Mouse (Mus musculus) layer of hippocampus, postnatal 36 days (tissue): Measurements from ENCODE around the gene Sparcl1. TPM values are rescaled to one million over a fixed set of nuclear protein-coding genes. Genes with fewer than 3 reads are reported as not detected.

Experiments
- DNase-seq, 2 experiments: peaks; one replicate each; pipeline ENCODE4 v3.0.0; 2022
- total RNA-seq, 2 experiments: library from RNA; stranded (reverse); gene quantifications; 2 replicates each; pipeline ENCODE4 v1.2.3; 2021

Gene Sparcl1
- total RNA-seq, 2 experiments from 2014 or later: 1,408 to 1,415 TPM

- DNase-seq: peak; percentile 56 to 59
These were observed 3.2 kb downstream of the Sparcl1 start for GRCm38 (mm10) chr5:104110171-104110920.

- DNase-seq: no peak
These were observed 4.0 kb downstream of the Sparcl1 start for GRCm38 (mm10) chr5:104109516-104109915.

- DNase-seq: peak; percentile 45 to 59
These were observed 4.6 kb downstream of the Sparcl1 start for GRCm38 (mm10) chr5:104108879-104109369.

- no peak for DNase-seq
These were observed 5.2 kb downstream of the Sparcl1 start for GRCm38 (mm10) chr5:104108127-104108875.

GRCm38 (mm10) chr5:104104111-104104510, 9.4 kb downstream of the Sparcl1 start:
- no peak for DNase-seq

DNA sequence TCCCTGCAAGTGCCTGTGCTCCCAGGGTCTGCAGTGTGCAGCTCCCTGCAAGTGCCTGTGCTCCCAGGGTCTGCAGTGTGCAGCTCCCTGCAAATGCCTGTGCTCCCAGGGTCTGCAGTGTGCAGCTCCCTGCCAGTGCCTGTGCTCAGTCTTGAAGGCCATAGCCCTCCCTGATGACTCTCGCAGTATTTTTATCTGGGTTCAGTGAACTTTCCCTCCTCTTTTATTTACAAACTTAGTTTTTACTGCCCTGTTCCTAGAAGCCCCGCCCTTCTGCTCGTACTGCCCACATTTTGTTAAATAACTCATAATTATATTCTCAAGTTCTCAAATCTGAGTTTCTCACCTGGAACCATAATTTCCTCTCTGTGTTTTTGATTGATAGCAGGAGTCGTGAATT, 10.4 kb downstream of the Sparcl1 start:
- no peak for DNase-seq

GRCm38 (mm10) chr5:104101678-104102531, 11.6 kb downstream of the Sparcl1 start:
- no peak for DNase-seq

DNA sequence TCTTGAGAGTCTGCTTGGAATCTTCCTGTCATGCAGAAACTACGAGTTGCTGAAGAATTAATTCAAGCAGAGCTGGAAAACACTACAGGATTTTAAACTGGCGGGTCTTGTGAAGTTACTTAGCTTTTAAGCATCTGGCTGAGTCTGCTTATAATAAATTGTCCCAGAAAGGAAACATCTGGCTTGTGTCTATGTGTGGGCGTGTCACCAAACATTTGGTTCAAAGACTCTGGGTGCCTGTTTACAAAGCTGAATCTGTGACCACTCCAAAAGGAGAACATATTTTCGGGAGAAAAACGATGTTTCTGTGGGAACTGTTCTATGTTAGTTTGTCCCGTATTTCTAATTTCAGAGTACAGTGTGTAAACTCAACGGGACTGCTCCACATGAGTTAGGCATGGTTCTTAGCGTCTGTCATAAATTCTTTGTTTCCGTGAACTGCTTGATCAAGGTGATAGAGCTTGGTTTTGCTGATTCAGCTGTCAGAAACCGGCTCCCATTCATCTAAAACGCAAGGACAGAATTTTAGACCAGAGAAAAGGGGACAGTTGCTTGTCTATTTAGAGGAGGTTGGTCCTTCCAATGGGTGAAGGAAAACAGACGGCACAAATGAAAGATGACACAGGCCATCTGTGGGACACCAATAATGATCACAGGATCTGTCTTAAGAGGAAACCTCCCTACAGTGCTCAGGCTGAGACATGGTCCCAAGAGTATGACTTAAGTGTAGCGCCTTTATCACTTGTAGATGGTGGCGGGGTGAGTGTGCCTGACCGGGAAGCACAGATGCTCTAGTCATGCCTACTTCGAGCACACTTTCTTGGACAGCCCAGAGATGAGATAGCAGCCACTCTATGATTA, 17.2 kb downstream of the Sparcl1 start:
- no peak for DNase-seq

DNA sequence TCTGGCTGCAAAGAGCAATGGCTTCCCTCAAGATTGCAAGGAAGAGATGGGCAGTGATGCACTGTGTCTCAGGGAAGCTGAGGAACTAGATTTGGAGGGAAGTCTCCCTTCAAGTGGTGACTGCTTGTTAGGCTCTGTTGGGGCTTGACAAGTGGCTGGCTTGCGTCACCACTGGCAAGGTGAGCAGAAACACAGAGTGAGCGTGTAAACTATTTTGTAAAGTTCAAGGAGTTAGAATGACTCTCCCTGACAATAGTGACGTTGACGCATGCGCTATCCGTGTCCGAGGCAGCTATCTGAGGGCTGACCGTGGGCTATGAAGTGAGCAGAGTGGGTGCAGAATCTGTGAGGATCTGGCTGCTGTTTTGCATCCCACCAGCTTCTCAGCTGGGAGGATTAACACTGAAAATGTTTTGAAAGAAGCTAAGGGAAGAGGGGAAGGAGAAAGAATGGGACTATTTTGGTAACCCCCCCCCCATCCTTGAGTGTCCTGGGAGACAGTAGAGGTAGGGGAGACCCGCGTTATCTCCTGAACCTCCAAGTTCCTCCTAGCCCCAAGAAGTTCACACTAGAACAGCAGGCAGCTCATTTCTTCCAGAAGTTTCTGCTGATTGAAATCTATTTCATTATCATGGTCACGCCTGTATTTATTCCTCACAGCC, 18.0 kb downstream of the Sparcl1 start:
- no peak for DNase-seq

DNA sequence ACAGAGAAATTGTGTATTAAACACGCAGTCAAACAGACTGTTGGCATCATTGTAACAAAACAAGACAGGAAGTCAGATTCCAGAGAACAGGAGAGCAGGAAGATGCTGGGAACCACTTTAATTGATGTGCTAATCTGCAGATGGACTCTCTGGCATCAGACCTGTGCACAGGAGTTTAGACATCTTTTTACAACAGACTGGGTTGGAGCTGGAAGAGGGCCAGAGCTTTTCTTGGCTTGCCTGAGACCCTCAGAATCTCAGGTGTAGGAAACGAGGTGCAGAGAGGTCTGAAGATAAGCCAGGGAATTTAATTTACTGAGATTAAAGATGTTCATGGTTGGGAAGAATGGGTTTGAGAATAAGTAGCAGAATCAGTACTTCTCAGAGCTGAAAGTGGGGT, 23.8 kb downstream of the Sparcl1 start:
- DNase-seq: no peak

GRCm38 (mm10) chr5:104085366-104085765, 28.2 kb downstream of the Sparcl1 start:
- no peak for DNase-seq

DNA sequence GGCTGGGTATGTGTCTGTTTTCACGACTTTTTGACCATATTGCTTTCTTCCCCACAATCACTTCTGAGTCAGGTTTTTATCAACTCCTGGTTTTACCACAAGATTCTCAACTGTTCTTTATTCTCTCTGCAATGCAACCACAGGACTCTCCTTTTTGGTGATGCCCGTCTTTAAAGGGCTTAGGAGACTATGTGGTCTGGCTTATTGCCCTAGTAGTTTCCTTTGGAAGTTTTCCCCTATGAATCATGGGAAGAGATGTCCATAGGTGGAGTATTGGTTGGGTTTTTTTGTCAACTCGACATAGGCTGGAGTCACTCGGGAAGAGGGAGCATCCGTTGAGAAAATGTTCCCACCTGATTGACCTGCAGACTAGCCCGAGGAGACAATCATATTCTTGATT, 32.8 kb downstream of the Sparcl1 start:
- DNase-seq: no peak

GRCm38 (mm10) chr5:104077508-104077907, 36.0 kb downstream of the Sparcl1 start, which contains the start of gene Gm17660:
TSS of gene Gm17660 (minus strand) at chr5:104077608.
- DNase-seq: no peak

GRCm38 (mm10) chr5:104076361-104076760, 37.2 kb downstream of the Sparcl1 start:
- DNase-seq: no peak

DNA sequence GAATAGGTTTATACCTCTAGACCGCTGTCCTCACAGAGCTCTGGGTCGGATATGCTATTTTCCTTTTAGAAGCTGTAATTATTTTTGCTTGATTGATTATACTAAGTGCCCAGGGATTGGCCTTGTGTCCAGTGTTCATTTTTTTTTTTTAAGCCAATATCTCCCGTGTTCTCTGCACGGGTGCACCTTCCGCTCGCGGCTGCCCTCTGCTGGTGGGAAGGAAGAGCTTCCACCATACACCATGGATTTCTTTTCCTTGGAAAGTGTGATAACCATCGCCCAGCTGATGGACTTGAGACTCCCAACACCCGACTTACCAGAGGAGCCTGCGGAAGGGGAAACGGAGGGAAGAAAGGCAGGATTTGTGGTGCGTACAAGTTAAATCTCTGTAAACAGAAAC, 39.1 kb downstream of the Sparcl1 start:
- peak; percentile 49 to 52 for DNase-seq

DNA sequence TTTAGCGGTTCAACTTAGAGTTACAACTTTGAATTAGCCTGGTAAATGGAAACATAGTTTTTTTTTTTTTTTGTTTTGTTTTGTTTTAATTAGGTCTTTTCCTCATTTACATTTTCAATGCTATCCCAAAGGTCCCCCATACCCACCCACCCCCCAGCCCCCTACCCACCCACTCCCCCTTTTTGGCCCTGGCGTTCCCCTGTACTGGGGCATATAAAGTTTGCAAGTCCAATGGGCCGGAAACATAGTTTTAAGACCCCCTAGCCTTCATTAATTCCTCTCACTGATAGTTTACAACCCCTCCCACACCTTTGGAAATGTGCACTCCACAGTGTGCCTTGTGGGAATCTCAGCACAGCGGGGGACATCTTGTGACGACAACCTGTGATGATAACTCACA, 39.9 kb downstream of the Sparcl1 start:
- DNase-seq: no peak

DNA sequence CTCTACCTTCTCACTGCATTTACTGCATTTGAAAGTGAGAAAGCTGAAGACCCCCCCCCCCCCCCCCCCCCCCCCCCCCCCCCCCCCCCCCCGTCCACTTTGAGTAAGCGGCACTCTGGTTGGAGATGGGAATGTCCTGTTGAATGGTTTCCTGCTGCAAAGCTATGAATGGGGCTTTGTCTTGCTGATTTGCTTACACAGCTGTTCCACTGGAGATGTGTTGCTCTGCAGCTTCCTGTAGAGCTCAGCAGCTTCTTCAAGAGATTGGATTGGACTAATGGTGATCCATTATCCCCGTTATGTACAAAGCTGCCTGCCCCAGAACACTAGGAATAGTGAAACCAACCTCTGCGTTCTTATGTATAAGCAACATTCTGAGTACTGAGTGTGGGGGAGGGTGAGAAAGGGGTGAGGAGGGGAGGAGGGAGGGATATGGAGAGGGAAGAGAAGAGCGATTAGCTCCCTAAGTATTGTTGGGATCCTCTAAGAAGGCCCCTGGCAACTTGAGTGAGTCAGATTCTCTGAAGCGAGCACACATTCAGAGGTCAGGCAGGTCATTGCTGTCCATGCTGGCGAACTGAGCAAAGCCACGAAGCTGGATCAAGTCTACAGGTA, 41.2 kb downstream of the Sparcl1 start:
- DNase-seq: no peak

DNA sequence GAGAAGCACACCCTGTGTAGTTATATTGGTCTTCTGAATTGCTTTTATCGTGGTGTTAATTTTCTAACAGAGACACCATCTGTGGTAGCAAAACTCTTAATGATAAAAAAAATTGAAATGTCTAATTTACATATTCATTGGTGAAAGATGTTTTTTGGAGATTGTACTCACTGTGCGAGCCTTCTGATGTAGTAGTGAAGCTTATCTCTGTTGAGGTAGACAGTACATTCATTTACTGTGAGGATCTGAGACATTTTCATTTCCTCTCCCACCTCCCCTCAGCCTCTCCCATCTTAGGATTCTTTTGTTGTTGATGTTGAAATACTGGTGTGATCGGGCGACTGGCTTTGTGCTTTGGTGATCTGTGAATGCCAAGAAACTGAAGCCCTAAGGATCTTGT, 42.5 kb downstream of the Sparcl1 start:
- no peak for DNase-seq

GRCm38 (mm10) chr5:104068751-104069150, 44.8 kb downstream of the Sparcl1 start:
- DNase-seq: no peak

GRCm38 (mm10) chr5:104062773-104063551, 50.6 kb downstream of the Sparcl1 start:
- DNase-seq: no peak
